Mouse (Mus musculus): ENCODE results near the gene Man2a1. TPM values are rescaled to one million over a fixed set of nuclear protein-coding genes. Genes with fewer than 3 reads are reported as not detected.
A peak's percentile ranks its signal among the peaks of the same experiment; 100 is the strongest.
"Not testable (repeated sequence)": the region's sequence is repeated elsewhere in the genome, so short reads cannot be mapped to it uniquely, and the experiment has no call there.

The Man2a1 gene
- polyA plus RNA-seq, 1 experiment from 2014 or later = 5.4 TPM

DNA sequence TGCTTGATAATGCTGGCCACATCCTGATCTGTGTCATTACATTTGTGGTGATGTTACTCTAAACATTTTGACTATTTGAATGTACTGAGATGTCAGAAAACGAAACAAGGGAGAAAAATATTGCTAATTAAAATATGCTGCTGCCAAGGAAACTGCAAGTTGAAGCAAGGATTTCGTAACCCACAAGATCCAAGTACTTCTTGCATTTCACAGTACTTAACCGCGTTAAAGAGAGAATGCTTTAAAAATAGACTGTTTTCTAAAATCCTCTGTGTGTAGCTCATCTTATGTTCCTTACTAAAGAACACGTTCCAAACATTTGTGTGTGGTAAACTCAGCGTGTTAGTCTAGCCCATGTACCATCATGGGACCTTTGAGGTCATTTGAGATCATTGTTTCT is 153.0 kb downstream of the Man2a1 start:
- Histone ChIP-seq H3K27me3 (replicated peaks) (no peaks in the 10 kb centered on the region), H3K4me1 (no peaks in the 10 kb centered on the region), H3K36me3 (no peaks in the 10 kb centered on the region), H3K9me3 (no peaks in the 10 kb centered on the region), H3K4me3 (no peak overlapping the region), H3K27ac (no peak overlapping the region), H3K4me2 (replicated peaks) (no peak overlapping the region), H3K9ac (no peak overlapping the region)
- WGBS = 90% methylated on average over 6 of the region's 6 CpGs
- no peak for ATAC-seq (ENCODE audit: low FRiP score, low read depth)

DNA sequence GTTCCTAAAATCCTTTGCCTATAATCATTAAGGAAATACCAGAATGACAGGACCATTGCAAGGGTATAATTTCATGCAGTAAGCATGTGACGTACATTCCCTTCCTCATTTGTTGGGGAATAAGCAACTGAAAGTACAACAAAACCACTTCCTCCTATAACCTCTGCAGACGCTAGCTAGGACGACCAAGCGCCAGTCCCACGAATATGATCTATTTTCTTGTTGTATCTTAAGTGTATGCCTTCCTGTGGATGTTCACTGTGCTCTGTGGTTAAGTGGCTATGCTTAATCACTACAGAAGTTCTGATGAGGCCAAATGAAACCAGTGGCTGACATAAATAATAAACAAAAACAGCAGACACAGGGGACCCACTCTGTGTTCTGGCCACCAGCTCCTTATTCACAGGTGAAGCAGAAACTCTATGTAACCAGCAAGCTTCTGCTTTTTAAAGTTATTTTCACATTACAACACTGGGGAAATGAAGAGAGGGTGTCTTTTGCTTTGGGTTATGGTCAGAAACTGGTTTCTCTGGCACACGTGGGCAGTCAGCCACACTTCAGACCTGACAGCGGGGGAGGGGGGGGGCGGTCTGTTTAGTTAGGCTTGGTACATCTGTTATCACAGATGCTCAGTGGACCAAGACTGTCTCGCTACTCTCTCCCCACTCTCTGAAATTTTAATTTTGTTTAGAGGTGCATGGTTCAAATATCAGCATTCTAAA is 153.8 kb downstream of the Man2a1 start:
- Histone ChIP-seq H3K9ac (no peak overlapping the region), H3K27ac (no peak overlapping the region), H3K4me3 (no peak overlapping the region), H3K36me3 (no peaks in the 10 kb centered on the region), H3K9me3 (no peaks in the 10 kb centered on the region), H3K4me1 (no peaks in the 10 kb centered on the region), H3K27me3 (replicated peaks) (no peaks in the 10 kb centered on the region), H3K4me2 (replicated peaks) (no peak overlapping the region)
- 80% methylated on average over 9 of the region's 9 CpGs for WGBS
- ATAC-seq (ENCODE audit: low FRiP score, low read depth) = no peak

DNA sequence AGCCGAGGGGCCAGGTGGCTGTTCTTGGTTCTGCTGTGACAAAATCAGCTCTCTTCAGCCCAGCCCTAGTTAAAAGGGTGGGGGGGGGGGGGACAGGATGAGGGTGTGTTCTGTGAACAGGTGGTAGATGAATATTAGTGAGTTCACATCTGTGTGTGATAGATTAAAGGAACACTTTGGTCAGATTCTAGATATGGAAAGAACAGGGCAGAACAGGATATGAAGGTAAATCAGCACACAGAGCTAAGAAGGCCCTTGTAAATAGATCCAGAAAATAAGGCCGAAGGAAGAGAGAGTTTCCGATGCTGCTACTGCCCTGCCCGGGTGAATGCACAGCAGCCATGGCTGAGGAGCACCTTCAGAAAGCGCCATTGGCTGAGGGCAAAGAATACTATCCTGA is 154.7 kb downstream of the Man2a1 start:
- no peak overlapping the region for H3K4me2 ChIP-seq (replicated peaks)
- ATAC-seq (ENCODE audit: low FRiP score, low read depth) = no peak
- H3K27ac ChIP-seq = no peak overlapping the region
- WGBS = 87% methylated on average over 5 of the region's 5 CpGs
- H3K36me3 ChIP-seq = no peaks in the 10 kb centered on the region
- no peaks in the 10 kb centered on the region for H3K9me3 ChIP-seq
- H3K27me3 ChIP-seq (replicated peaks) = no peaks in the 10 kb centered on the region
- H3K4me3 ChIP-seq = no peak overlapping the region
- H3K4me1 ChIP-seq = no peaks in the 10 kb centered on the region
- no peak overlapping the region for H3K9ac ChIP-seq

DNA sequence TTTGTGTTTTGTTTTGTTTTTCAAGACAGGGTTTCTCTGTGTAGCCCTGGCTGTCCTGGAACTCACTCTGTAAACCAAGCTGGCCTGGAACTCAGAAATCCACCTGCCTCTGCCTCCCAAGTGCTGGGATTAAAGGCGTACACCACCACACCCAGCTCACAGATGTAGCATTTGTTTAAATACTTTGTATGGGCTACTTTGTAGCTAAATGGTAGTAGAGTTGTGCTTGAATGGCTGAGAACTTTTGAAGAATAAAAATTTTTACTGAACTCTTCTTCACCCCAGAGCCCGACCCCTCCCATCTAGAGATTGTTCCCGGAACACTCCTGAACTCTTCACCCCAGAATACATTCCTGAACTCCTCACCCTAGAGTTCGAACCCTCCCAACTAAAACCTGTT is 162.1 kb downstream of the Man2a1 start:
- H3K4me1 ChIP-seq; ATAC-seq (ENCODE audit: low FRiP score, low read depth); H3K36me3 ChIP-seq; H3K27ac ChIP-seq; H3K27me3 ChIP-seq (replicated peaks); H3K9me3 ChIP-seq; H3K4me3 ChIP-seq; H3K9ac ChIP-seq; H3K4me2 ChIP-seq (replicated peaks): not testable (repeated sequence)
- WGBS = 89% methylated on average over 4 of the region's 4 CpGs

DNA sequence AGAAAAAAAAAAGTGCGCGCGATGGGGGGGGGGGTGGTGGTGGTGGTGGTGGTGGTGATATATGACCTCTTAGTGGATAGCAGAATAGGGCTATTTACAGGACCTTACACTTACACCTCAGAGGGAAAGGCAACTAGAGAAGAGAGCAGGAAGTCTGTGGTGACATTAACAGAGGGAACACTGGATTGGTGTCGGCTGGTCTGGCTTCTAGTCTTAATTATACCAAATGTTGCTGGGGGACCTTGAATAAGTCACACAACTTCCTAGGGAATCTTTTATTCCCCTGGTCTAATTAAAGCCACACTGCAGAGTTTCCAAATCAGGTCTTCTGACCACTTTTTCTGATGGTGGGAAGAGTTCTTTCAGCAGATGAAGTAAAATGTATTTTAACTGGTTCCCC is 163.0 kb downstream of the Man2a1 start:
- no peaks in the 10 kb centered on the region for H3K4me1 ChIP-seq
- H3K4me3 ChIP-seq = no peak overlapping the region
- no peak for ATAC-seq (ENCODE audit: low FRiP score, low read depth)
- H3K36me3 ChIP-seq = no peaks in the 10 kb centered on the region
- H3K9ac ChIP-seq = no peak overlapping the region
- no peaks in the 10 kb centered on the region for H3K27me3 ChIP-seq (replicated peaks)
- H3K27ac ChIP-seq = no peak overlapping the region
- WGBS = 85% methylated on average over 4 of the region's 4 CpGs
- H3K9me3 ChIP-seq = no peaks in the 10 kb centered on the region
- H3K4me2 ChIP-seq (replicated peaks) = no peak overlapping the region

DNA sequence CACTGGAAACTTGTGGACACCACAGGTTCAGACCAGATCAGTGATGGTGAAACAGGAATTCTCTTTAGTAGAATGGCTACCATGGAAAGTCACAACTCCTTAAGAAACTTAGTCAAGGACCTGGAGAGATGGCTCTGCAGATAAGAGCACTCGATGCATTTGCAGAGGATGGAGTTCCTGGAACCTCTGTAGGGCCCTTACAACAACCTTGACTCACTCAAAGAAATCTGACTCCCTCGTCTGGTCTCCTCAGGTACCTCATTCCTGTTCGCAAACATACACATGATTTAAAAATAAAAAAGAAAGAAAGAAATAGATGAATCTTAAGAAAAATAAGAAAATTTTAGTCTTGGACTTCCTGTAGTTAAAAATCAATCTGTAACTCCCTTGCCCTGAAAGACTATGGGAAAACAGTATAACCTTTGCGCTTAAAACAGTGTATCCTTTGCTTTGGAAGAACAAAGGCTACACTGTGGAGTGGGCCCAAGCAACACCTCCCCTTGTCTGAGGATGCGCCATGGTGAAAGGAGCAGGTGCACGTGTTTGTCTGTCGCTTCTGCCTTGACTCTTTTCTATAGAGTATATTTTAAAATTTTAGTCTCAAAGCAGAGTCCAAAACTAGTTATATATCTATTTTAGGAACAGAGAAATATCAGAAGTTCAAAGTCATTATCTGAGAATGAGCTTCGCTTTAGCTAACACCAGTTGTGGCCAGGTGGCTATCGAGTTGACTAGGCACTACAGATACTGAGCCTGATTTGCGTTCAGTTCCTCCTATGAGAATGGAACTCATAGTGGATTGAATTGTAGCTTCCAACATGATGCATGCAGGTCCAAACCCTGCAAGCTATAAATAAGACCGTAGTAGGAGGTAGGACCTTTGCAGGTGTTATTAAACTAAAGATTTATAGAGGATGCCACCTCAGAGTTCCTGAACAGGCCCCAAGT is 163.9 kb downstream of the Man2a1 start:
- Histone ChIP-seq H3K27me3 (replicated peaks) (no peaks in the 10 kb centered on the region), H3K4me1 (no peaks in the 10 kb centered on the region), H3K27ac (no peak overlapping the region), H3K9me3 (no peaks in the 10 kb centered on the region), H3K4me2 (replicated peaks) (no peak overlapping the region), H3K9ac (no peak overlapping the region), H3K36me3 (no peaks in the 10 kb centered on the region), H3K4me3 (no peak overlapping the region)
- no peak for ATAC-seq (ENCODE audit: low FRiP score, low read depth)
- WGBS = 93% methylated on average over 11 of the region's 11 CpGs

DNA sequence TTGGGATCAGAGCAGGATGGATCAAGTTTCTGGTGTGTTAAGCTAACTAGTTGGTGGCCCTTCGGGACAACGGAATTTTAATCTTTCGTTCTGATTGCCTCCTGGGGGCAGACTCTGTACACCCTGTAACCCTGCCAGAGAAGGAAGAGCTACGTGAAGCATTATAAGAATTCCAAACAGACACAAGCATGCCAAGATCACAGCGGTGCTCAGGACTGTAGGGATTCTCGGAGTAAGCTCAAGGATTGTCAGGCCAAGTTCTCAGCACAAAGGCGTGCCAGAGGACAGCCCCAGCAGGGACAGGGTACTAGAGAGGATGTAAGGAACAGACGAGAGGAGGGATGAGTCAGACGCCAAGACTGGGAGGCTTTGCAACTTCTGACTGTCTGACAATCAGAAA is 164.8 kb downstream of the Man2a1 start:
- no peak for ATAC-seq (ENCODE audit: low FRiP score, low read depth)
- Histone ChIP-seq H3K4me3 (no peak overlapping the region), H3K27ac (no peak overlapping the region), H3K27me3 (replicated peaks) (no peaks in the 10 kb centered on the region), H3K4me1 (no peaks in the 10 kb centered on the region), H3K36me3 (no peaks in the 10 kb centered on the region), H3K9ac (no peak overlapping the region), H3K4me2 (replicated peaks) (no peak overlapping the region), H3K9me3 (no peaks in the 10 kb centered on the region)
- WGBS = 75% methylated on average over 9 of the region's 9 CpGs

DNA sequence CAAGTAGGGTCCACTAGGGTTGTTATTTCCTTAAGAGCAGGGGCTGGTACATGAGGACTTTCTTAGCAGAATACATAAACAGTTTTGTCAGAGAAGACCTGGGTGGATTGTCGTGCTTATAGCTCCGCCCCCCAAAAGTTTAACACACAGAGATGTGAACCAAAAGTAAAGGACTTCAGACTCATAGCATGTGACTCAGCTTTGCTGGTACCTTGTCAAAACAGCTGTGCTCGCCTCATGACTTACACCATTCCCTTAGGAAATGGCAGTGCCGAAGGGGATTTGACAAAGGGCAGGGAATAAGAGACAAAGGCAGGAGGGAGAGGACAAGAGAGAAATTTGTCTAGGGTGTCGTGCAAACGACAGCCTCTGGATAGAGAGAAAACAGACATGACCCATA is 166.0 kb downstream of the Man2a1 start:
- no peak for ATAC-seq (ENCODE audit: low FRiP score, low read depth)
- Histone ChIP-seq H3K4me3 (no peak overlapping the region), H3K27ac (no peak overlapping the region), H3K36me3 (no peaks in the 10 kb centered on the region), H3K27me3 (replicated peaks) (no peaks in the 10 kb centered on the region), H3K9me3 (no peaks in the 10 kb centered on the region), H3K4me1 (no peaks in the 10 kb centered on the region), H3K9ac (no peak overlapping the region), H3K4me2 (replicated peaks) (no peak overlapping the region)
- 70% methylated on average over 6 of the region's 6 CpGs for WGBS

DNA sequence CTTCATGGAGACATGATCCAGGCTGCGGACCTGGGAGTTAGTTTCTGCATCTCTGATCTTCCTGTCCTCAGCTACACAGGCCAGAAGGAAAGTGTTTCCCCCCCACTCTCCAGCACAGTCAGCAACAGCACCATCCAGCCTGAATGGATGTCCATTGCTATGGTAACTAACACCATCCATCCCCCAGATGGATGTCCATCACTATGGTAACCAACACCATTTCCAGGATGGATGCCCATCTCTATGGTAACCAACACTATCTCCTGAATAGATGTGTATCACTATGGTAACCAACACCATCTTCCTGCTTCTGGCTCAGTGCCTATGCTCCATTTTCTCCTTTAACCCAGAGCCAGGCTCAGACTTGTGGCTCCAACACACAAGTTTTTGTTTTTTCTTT is 169.7 kb downstream of the Man2a1 start:
- no peaks in the 10 kb centered on the region for H3K27me3 ChIP-seq (replicated peaks)
- no peak overlapping the region for H3K27ac ChIP-seq
- H3K4me1 ChIP-seq = no peaks in the 10 kb centered on the region
- 71% methylated on average over 1 of the region's 1 CpGs for WGBS
- no peaks in the 10 kb centered on the region for H3K9me3 ChIP-seq
- H3K4me3 ChIP-seq = no peak overlapping the region
- no peak overlapping the region for H3K4me2 ChIP-seq (replicated peaks)
- no peak overlapping the region for H3K9ac ChIP-seq
- no peaks in the 10 kb centered on the region for H3K36me3 ChIP-seq
- ATAC-seq (ENCODE audit: low FRiP score, low read depth) = peak; percentile 90

DNA sequence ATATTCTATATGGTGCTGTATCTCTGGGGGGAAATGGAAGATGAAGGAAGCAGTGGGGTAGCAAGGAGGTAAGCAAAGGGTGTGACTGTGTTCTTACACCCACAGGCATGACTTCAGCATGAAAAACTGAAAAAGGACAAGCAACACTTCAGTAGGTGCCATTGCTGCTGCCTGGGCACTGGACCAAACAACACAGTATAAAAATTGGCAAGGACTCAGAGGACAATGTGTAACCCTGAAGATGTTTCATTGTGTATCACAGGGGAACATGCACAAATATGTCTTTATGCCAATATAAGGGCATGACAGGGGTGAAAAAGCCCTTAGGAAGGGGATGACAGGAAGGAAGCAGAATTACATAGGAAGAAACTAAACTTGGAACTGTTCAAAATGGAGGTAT is 172.1 kb downstream of the Man2a1 start:
- no peak for ATAC-seq (ENCODE audit: low FRiP score, low read depth)
- Histone ChIP-seq H3K27ac (no peak overlapping the region), H3K27me3 (replicated peaks) (no peaks in the 10 kb centered on the region), H3K4me3 (no peak overlapping the region), H3K4me2 (replicated peaks) (no peak overlapping the region), H3K9me3 (no peaks in the 10 kb centered on the region), H3K9ac (no peak overlapping the region), H3K4me1 (no peaks in the 10 kb centered on the region), H3K36me3 (no peaks in the 10 kb centered on the region)

DNA sequence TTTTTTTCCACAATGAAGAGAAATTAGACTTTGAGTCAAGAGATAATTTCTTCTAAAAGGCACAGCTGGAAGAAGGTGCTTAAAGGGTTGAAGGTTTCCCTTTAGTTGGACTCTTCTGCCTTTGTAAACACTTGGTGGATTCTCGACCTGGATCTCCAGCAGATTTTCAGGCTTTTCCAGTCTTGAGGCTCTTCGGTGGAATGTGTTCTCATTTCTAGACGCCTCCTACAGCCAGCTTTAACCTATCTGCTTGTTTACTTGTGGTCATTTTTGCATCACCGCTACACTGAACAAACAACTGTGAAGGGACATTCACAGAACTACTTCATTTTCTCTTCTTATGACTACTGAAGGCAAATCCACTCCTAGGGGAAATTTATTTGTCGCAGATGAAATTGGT is 173.7 kb downstream of the Man2a1 start:
- Histone ChIP-seq H3K9me3 (no peaks in the 10 kb centered on the region), H3K9ac (no peak overlapping the region), H3K27ac (no peak overlapping the region), H3K36me3 (no peaks in the 10 kb centered on the region), H3K4me2 (replicated peaks) (no peak overlapping the region), H3K4me3 (no peak overlapping the region), H3K4me1 (no peaks in the 10 kb centered on the region), H3K27me3 (replicated peaks) (no peaks in the 10 kb centered on the region)
- WGBS = 93% methylated on average over 5 of the region's 5 CpGs
- ATAC-seq (ENCODE audit: low FRiP score, low read depth) = no peak

DNA sequence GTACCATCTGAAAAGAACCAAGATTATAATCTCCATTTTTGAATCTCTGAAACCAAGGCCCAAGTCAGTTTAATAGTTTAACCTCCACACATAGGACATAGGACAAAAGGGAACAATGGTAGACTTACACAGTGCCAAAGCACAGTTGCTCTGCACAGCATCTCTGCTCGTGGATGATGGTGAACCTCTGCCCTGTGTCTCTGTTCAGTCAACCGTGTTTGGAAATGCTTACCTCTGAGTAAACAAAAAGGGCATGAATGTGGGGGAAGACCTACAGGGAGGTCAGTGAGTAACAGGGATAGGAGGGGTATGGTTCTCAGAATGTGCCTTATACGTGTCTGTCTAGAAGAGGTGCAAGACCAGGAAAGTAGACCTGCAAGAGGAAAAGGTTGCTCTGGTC is 177.8 kb downstream of the Man2a1 start:
- H3K27ac ChIP-seq = no peak overlapping the region
- no peak for ATAC-seq (ENCODE audit: low FRiP score, low read depth)
- WGBS = 74% methylated on average over 3 of the region's 3 CpGs

DNA sequence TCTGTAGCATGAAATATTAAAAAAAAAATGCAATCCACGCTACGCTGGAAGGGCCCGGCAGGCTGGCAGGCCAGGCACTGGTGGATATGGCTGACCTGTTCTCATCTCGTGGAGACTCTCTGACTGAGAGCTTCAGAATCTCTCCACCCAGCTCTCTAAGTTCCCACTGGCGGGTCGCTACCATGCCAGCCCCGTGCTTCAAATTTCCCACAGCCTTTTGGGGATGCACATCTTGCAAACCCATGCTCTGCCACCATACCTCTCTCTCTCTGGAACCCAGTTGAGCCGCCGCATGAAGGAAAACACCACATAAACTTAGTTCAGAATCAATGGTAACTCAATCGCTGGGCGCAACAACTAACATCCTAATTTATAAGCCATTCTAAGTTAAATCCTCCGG is 178.2 kb downstream of the Man2a1 start:
- H3K27ac ChIP-seq = no peak overlapping the region
- no peaks in the 10 kb centered on the region for H3K36me3 ChIP-seq
- WGBS = 92% methylated on average over 12 of the region's 12 CpGs
- no peaks in the 10 kb centered on the region for H3K27me3 ChIP-seq (replicated peaks)
- no peaks in the 10 kb centered on the region for H3K9me3 ChIP-seq
- no peak overlapping the region for H3K4me3 ChIP-seq
- H3K4me2 ChIP-seq (replicated peaks) = no peak overlapping the region
- no peaks in the 10 kb centered on the region for H3K4me1 ChIP-seq
- no peak overlapping the region for H3K9ac ChIP-seq
- ATAC-seq (ENCODE audit: low FRiP score, low read depth) = no peak

More for the DNA sequence above, 177.8 kb downstream of the Man2a1 start:
- no peaks in the 10 kb centered on the region for H3K36me3 ChIP-seq
- no peak overlapping the region for H3K9ac ChIP-seq
- H3K4me2 ChIP-seq (replicated peaks) = no peak overlapping the region
- H3K4me1 ChIP-seq = no peaks in the 10 kb centered on the region
- no peak overlapping the region for H3K4me3 ChIP-seq
- no peaks in the 10 kb centered on the region for H3K9me3 ChIP-seq
- H3K27me3 ChIP-seq (replicated peaks) = no peaks in the 10 kb centered on the region

Data from neural tube, embryonic 12.5 days (tissue).